8 mouse cellular contexts compared by ENCODE assay signal in genomic region chr3:137778113-137778512, GRCm38 (mm10).
DNase-seq lines count a peak whose midpoint lies in the region; ATAC-seq lines count a peak whose summit lies in the region.

No protein-coding gene starts in this region.

- 0 out of 2 replicates have a peak, but pooled peaks have one; percentile 27 for ATAC-seq in embryonic facial prominence, embryonic 11.5 days (replicated peaks; ENCODE audit: insufficient number of reproducible peaks, low FRiP score, low TSS enrichment, low read depth)
- peak; percentile 51 for ATAC-seq in forebrain, embryonic 15.5 days (replicated peaks)
- peak; percentile 34; the same call in 1 of the 2 replicates for ATAC-seq in intestine, embryonic 16.5 days
- ATAC-seq in megakaryocyte, adult 5-6 weeks (ENCODE audit: poor library complexity, severe bottlenecking), result peak; percentile 64

- no peak overlapping the region for H3K9ac ChIP-seq in embryonic facial prominence, embryonic 11.5 days (replicated peaks; ENCODE audit: low read length)
- H3K9ac ChIP-seq in forebrain, embryonic 15.5 days (replicated peaks), result peak overlapping the region; percentile 26; the same call in 1 of the 2 replicates
- H3K9ac ChIP-seq in intestine, embryonic 16.5 days (ENCODE audit: low read depth, low read length), result no peak overlapping the region

- no peak overlapping the region for H3K4me3 ChIP-seq in embryonic facial prominence, embryonic 11.5 days (ENCODE audit: low read depth, low read length)
- no peak overlapping the region for H3K4me3 ChIP-seq in embryonic facial prominence, embryonic 10.5 days
- no peak overlapping the region for H3K4me3 ChIP-seq in forebrain, embryonic 15.5 days
- H3K4me3 ChIP-seq in intestine, embryonic 16.5 days (ENCODE audit: low read length), result no peak overlapping the region

- DNase-seq in embryonic facial prominence, embryonic 11.5 days (ENCODE audit: low spot score), result peak; percentile 68
- DNase-seq in embryonic facial prominence, embryonic 10.5 days (ENCODE audit: low spot score), result no peak
- DNase-seq in urinary bladder, postnatal 25 days (ENCODE audit: low spot score), result peak; percentile 12
- no peak for DNase-seq in urinary bladder, adult 2 months (ENCODE audit: low spot score)
- DNase-seq in thymus, postnatal 25 days, result peak; percentile 18

- H3K27ac ChIP-seq in embryonic facial prominence, embryonic 11.5 days (replicated peaks; ENCODE audit: low read depth, low read length), result no peak overlapping the region
- H3K27ac ChIP-seq in embryonic facial prominence, embryonic 10.5 days (replicated peaks), result no peak overlapping the region
- H3K27ac ChIP-seq in forebrain, embryonic 15.5 days (replicated peaks), result no peak overlapping the region
- no peak overlapping the region for H3K27ac ChIP-seq in intestine, embryonic 16.5 days (ENCODE audit: low read length)

- 35% methylated on average over 7 of the region's 7 CpGs for WGBS in embryonic facial prominence, embryonic 11.5 days
- 39% methylated on average over 7 of the region's 7 CpGs for WGBS in embryonic facial prominence, embryonic 10.5 days
- 31% methylated on average over 7 of the region's 7 CpGs for WGBS in forebrain, embryonic 15.5 days
- WGBS in intestine, embryonic 16.5 days, result 25% methylated on average over 7 of the region's 7 CpGs

- H3K9me3 ChIP-seq in embryonic facial prominence, embryonic 11.5 days (replicated peaks; ENCODE audit: control insufficient read depth, low read length), result no peaks in the 10 kb centered on the region
- no peaks in the 10 kb centered on the region for H3K9me3 ChIP-seq in embryonic facial prominence, embryonic 10.5 days
- H3K9me3 ChIP-seq in forebrain, embryonic 15.5 days, result no peaks in the 10 kb centered on the region
- no peaks in the 10 kb centered on the region for H3K9me3 ChIP-seq in intestine, embryonic 16.5 days (ENCODE audit: control insufficient read depth, low read length)

- no peak overlapping the region for H3K4me2 ChIP-seq in embryonic facial prominence, embryonic 11.5 days (ENCODE audit: low read depth, low read length)
- no peak overlapping the region for H3K4me2 ChIP-seq in forebrain, embryonic 15.5 days (replicated peaks)
- H3K4me2 ChIP-seq in intestine, embryonic 16.5 days (ENCODE audit: low read depth, low read length), result no peak overlapping the region

- peaks cover 3% of the 10 kb centered on the region; the same call in 1 of the 2 replicates for H3K27me3 ChIP-seq in embryonic facial prominence, embryonic 11.5 days (ENCODE audit: control insufficient read depth, insufficient read depth, low read length)
- H3K27me3 ChIP-seq in embryonic facial prominence, embryonic 10.5 days (replicated peaks; ENCODE audit: low read depth, poor library complexity, severe bottlenecking), result peaks cover 37% of the 10 kb centered on the region
- no peaks in the 10 kb centered on the region for H3K27me3 ChIP-seq in forebrain, embryonic 15.5 days
- no peaks in the 10 kb centered on the region for H3K27me3 ChIP-seq in intestine, embryonic 16.5 days (replicated peaks; ENCODE audit: control insufficient read depth, insufficient read depth, low read length)

- H3K4me1 ChIP-seq in embryonic facial prominence, embryonic 11.5 days (ENCODE audit: control insufficient read depth, insufficient read depth, low read length), result no peaks in the 10 kb centered on the region
- H3K4me1 ChIP-seq in embryonic facial prominence, embryonic 10.5 days, result peaks cover 6% of the 10 kb centered on the region
- H3K4me1 ChIP-seq in forebrain, embryonic 15.5 days, result peaks cover 16% of the 10 kb centered on the region
- 0 out of 2 replicates have a peak, but pooled peaks cover 4% of the 10 kb centered on the region for H3K4me1 ChIP-seq in intestine, embryonic 16.5 days (ENCODE audit: control insufficient read depth, insufficient read depth, low read length)

- H3K36me3 ChIP-seq in embryonic facial prominence, embryonic 11.5 days (replicated peaks; ENCODE audit: control insufficient read depth, insufficient read depth, low read depth, low read length), result no peaks in the 10 kb centered on the region
- no peaks in the 10 kb centered on the region for H3K36me3 ChIP-seq in embryonic facial prominence, embryonic 10.5 days (replicated peaks)
- H3K36me3 ChIP-seq in forebrain, embryonic 15.5 days, result no peaks in the 10 kb centered on the region
- H3K36me3 ChIP-seq in intestine, embryonic 16.5 days (ENCODE audit: control insufficient read depth, insufficient read depth, low read length), result no peaks in the 10 kb centered on the region

Comparison
In these comparisons a context has a peak if more than half of its experiments do, and no peak if none do; other contexts are left out.
1. DNase-seq: peak in embryonic facial prominence, embryonic 11.5 days (single experiment), urinary bladder, postnatal 25 days (single experiment) and thymus, postnatal 25 days (single experiment); none in embryonic facial prominence, embryonic 10.5 days (single experiment) and urinary bladder, adult 2 months (single experiment).
2. Peak in every context shown above with its lines, with median percentiles within 50 percentile points of each other: ATAC-seq.